7 mouse cellular contexts compared by ENCODE assay signal in the genomic region with DNA sequence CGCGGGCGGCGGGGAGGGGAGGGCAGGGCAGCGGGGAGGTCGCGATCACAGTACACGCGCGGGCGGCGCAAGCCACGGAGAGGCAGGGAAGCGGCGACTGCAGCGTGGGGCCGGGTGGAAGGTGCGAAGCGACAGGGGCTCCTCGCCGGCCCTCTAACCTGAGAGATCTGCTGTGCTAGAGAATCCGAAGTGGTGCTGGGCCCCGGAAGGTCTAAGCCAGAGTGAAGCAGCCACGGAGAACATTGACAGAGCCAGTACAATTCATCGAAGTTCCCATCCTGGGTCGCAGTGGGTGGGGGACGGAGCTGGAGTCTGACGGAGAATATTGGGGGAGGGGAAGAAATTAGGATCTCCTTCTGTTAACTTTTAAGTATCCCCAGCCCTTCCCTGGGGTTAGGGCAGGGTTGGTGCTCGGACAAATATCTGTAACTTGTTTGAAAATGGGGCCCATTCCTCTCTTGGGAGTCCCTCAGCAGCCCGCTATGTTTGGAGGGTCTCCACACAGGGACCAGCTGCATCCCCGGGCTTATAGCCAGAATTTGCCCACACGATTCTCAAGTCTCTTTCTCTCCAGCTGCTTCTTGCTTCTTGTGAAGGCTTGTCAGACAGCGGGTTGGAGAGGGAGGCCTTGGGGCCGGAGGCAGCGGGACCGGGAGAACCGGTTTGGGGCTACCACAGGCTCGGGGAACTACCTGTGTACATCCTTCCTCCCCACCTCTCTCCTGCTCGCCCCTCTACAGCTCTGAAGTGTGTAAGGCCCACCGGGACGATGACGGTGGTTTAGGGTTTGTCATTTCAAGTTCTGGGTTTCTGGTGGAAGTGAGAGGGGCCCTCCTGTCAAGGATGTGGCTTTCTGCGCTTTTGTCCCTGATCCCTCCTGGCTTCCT. TPM values are rescaled to one million over a fixed set of nuclear protein-coding genes. Genes with fewer than 3 reads are reported as not detected.
DNase-seq lines count a peak whose midpoint lies in the region; ATAC-seq and TF ChIP-seq lines count a peak whose summit lies in the region.

No protein-coding gene starts in this region.

- intact Hi-C loops in left cerebral cortex, postnatal 10 days (cut with DNase I), result loop anchor here (5.0 kb wide), 1 partner anchor 38 kb away; no protein-coding TSS in a partner anchor

- no peaks in the 10 kb centered on the region for H3K27me3 ChIP-seq in G1E (ENCODE audit: insufficient read depth, low read length)
- no peaks in the 10 kb centered on the region for H3K27me3 ChIP-seq in forebrain, embryonic 12.5 days
- no peaks in the 10 kb centered on the region for H3K27me3 ChIP-seq in hindbrain, postnatal 0 days (ENCODE audit: insufficient read depth, low read length)

- H3K4me1 ChIP-seq in G1E (ENCODE audit: insufficient read depth, low read depth, low read length), result peaks cover 59% of the 10 kb centered on the region
- H3K4me1 ChIP-seq in bone marrow, adult 2 months (ENCODE audit: control insufficient read depth, insufficient read depth, low read length), result peaks cover 4% of the 10 kb centered on the region; the same call in 1 of the 2 replicates
- peaks cover 56% of the 10 kb centered on the region for H3K4me1 ChIP-seq in forebrain, embryonic 12.5 days
- peaks cover 20% of the 10 kb centered on the region for H3K4me1 ChIP-seq in hindbrain, postnatal 0 days (ENCODE audit: insufficient read depth, low read length)

- peak; percentile 36; the same call in 1 of the 2 replicates for TF ChIP-seq POLR2A in bone marrow, adult 2 months (IDR thresholded peaks at IDR 0.05; ENCODE audit: borderline replicate concordance, control insufficient read depth, low read depth, low read length)

- WGBS in bone marrow, adult 2 months, result under 1% methylated on average over 43 of the region's 43 CpGs
- under 1% methylated on average over 42 of the region's 43 CpGs for WGBS in forebrain, embryonic 12.5 days
- WGBS in hindbrain, postnatal 0 days, result 1% methylated on average over 43 of the region's 43 CpGs

- TF ChIP-seq CTCF in G1E (IDR thresholded peaks at IDR 0.05; ENCODE audit: low read depth, low read length), result no peak
- no peak; the same call in 1 of the 2 replicates for TF ChIP-seq CTCF in bone marrow, adult 2 months (IDR thresholded peaks at IDR 0.05; ENCODE audit: control insufficient read depth, insufficient read depth, low read length)
- no peak for TF ChIP-seq CTCF in hindbrain, postnatal 0 days (IDR thresholded peaks at IDR 0.05; ENCODE audit: low read depth)

- DNase-seq in G1E (ENCODE audit: low spot score), result peak; percentile 52
- DNase-seq in hindbrain, postnatal 0 days (ENCODE audit: low spot score), result peak; percentile 83
- peak; percentile 77 to 82 for DNase-seq in left cerebral cortex, postnatal 10 days (ENCODE audit: extremely low spot score in 1 of 2, low spot score in 2 of 2)
- DNase-seq in mesoderm, embryonic 11.5 days (ENCODE audit: low read depth, low spot score), result peak; percentile 24
- peak; percentile 61 to 74 for DNase-seq in spleen, postnatal 10 days (ENCODE audit: low spot score in 2 of 2)

- peaks cover 55% of the 10 kb centered on the region for H3K36me3 ChIP-seq in G1E (replicated peaks)
- peaks cover 37% of the 10 kb centered on the region for H3K36me3 ChIP-seq in forebrain, embryonic 12.5 days (replicated peaks)
- H3K36me3 ChIP-seq in hindbrain, postnatal 0 days (ENCODE audit: insufficient read depth, low read length), result peaks cover 24% of the 10 kb centered on the region; the same call in 1 of the 2 replicates

- H3K4me2 ChIP-seq in forebrain, embryonic 12.5 days, result peak overlapping the region; percentile 91
- H3K4me2 ChIP-seq in hindbrain, postnatal 0 days (ENCODE audit: low read depth, low read length), result peak overlapping the region; percentile 91

- H3K9ac ChIP-seq in forebrain, embryonic 12.5 days, result peak overlapping the region; percentile 98
- peak overlapping the region; percentile 82 for H3K9ac ChIP-seq in hindbrain, postnatal 0 days (replicated peaks; ENCODE audit: low read length)

- ATAC-seq in G1E (ENCODE audit: extremely low read depth, insufficient number of reproducible peaks, low FRiP score, poor library complexity, severe bottlenecking), result no peak
- peak; percentile 2; the same call in 1 of the 2 replicates for ATAC-seq in forebrain, embryonic 12.5 days (ENCODE audit: low FRiP score)
- no peak; the same call in 1 of the 2 replicates for ATAC-seq in hindbrain, postnatal 0 days

- H3K9me3 ChIP-seq in G1E (replicated peaks), result no peaks in the 10 kb centered on the region
- no peaks in the 10 kb centered on the region for H3K9me3 ChIP-seq in forebrain, embryonic 12.5 days
- H3K9me3 ChIP-seq in hindbrain, postnatal 0 days (ENCODE audit: low read length), result no peaks in the 10 kb centered on the region

- H3K27ac ChIP-seq in bone marrow, adult 2 months (ENCODE audit: control insufficient read depth, insufficient read depth, low read depth, low read length, poor library complexity), result peak overlapping the region; percentile 95
- H3K27ac ChIP-seq in forebrain, embryonic 12.5 days, result peak overlapping the region; percentile 98
- H3K27ac ChIP-seq in hindbrain, postnatal 0 days, result peak overlapping the region; percentile 93

- H3K4me3 ChIP-seq in G1E (ENCODE audit: low read depth, low read length), result peak overlapping the region; percentile 78
- H3K4me3 ChIP-seq in bone marrow, adult 2 months (replicated peaks; ENCODE audit: control insufficient read depth, low read depth, low read length), result peak overlapping the region; percentile 91
- peak overlapping the region; percentile 96 for H3K4me3 ChIP-seq in forebrain, embryonic 12.5 days (replicated peaks)
- peak overlapping the region; percentile 57 for H3K4me3 ChIP-seq in hindbrain, postnatal 0 days (ENCODE audit: low read length)

RNA-seq across cellular contexts. Expression of a gene that starts 0.6 kb away (rescaled TPM):
- total RNA-seq in G1E (2014; fragmentation: Nextera tagmentation) (105 and 109 TPM in 2 replicates), G1E (2017) (88.3 and 91.8 TPM in 2 replicates)
- polyA plus RNA-seq in G1E (2012), result 128 and 150 TPM in 2 replicates
- 39.5 and 54.7 TPM in 2 replicates for polyA plus RNA-seq in bone marrow, adult 2 months (2011; ENCODE audit: insufficient read depth, insufficient read length, low replicate concordance, missing spikeins)
- polyA plus RNA-seq in forebrain, embryonic 12.5 days (2016; fragmentation: Nextera tagmentation; extraction: Ambion mirVana), result 105 and 110 TPM in 2 replicates
- 60.4 and 62.4 TPM in 2 replicates for total RNA-seq in hindbrain, postnatal 0 days (2014; rRNA removed)
- polyA plus RNA-seq in hindbrain, postnatal 0 days (2015; fragmentation: Nextera tagmentation; extraction: Ambion mirVana), result 54.0 and 56.4 TPM in 2 replicates
- 10 to 100 TPM; 66.1 to 71.3 TPM for total RNA-seq in left cerebral cortex, postnatal 10 days (2021)

RNA-seq across cellular contexts. Expression of a gene that starts 2.8 kb away (rescaled TPM):
- total RNA-seq in G1E (2014; fragmentation: Nextera tagmentation) (7.7 and 8.1 TPM in 2 replicates), G1E (2017) (8.3 and 10.4 TPM in 2 replicates)
- 3.3 and 4.1 TPM in 2 replicates for polyA plus RNA-seq in G1E (2012)
- polyA plus RNA-seq in bone marrow, adult 2 months (2011; ENCODE audit: insufficient read depth, insufficient read length, low replicate concordance, missing spikeins), result 6.0 and 9.1 TPM in 2 replicates
- polyA plus RNA-seq in forebrain, embryonic 12.5 days (2016; fragmentation: Nextera tagmentation; extraction: Ambion mirVana), result 96.2 and 98.8 TPM in 2 replicates
- total RNA-seq in hindbrain, postnatal 0 days (2014; rRNA removed), result 347 and 357 TPM in 2 replicates
- 446 and 473 TPM in 2 replicates for polyA plus RNA-seq in hindbrain, postnatal 0 days (2015; fragmentation: Nextera tagmentation; extraction: Ambion mirVana)
- 100 to 1,000 TPM; 599 to 606 TPM for total RNA-seq in left cerebral cortex, postnatal 10 days (2021)

RNA-seq across cellular contexts. Expression of a gene that starts 11.4 kb away (rescaled TPM):
- total RNA-seq in G1E (2014; fragmentation: Nextera tagmentation) (62.8 and 72.3 TPM in 2 replicates), G1E (2017) (91.7 and 110 TPM in 2 replicates)
- polyA plus RNA-seq in G1E (2012), result 3.9 and 6.2 TPM in 2 replicates
- 28.4 and 28.5 TPM in 2 replicates for polyA plus RNA-seq in bone marrow, adult 2 months (2011; ENCODE audit: insufficient read depth, insufficient read length, low replicate concordance, missing spikeins)
- polyA plus RNA-seq in forebrain, embryonic 12.5 days (2016; fragmentation: Nextera tagmentation; extraction: Ambion mirVana), result 12.2 and 12.5 TPM in 2 replicates
- 8.6 and 9.2 TPM in 2 replicates for total RNA-seq in hindbrain, postnatal 0 days (2014; rRNA removed)
- 2.6 and 2.9 TPM in 2 replicates for polyA plus RNA-seq in hindbrain, postnatal 0 days (2015; fragmentation: Nextera tagmentation; extraction: Ambion mirVana)
- 1 to 10 TPM; 7.6 to 8.5 TPM for total RNA-seq in left cerebral cortex, postnatal 10 days (2021)

RNA-seq across cellular contexts. Expression of a gene that starts 12.3 kb away (rescaled TPM):
- total RNA-seq in G1E (2014; fragmentation: Nextera tagmentation), result 0.78 TPM in 1 of 2 replicates, not detected in the other
- 0.12 TPM in 1 of 2 replicates, not detected in the other for total RNA-seq in G1E (2017)
- polyA plus RNA-seq in G1E (2012), result not detected in 2 replicates
- 0.52 TPM in 1 of 2 replicates, not detected in the other for polyA plus RNA-seq in bone marrow, adult 2 months (2011; ENCODE audit: insufficient read depth, insufficient read length, low replicate concordance, missing spikeins)
- 0.12 and 0.31 TPM in 2 replicates for polyA plus RNA-seq in forebrain, embryonic 12.5 days (2016; fragmentation: Nextera tagmentation; extraction: Ambion mirVana)
- 0.14 and 1.4 TPM in 2 replicates for total RNA-seq in hindbrain, postnatal 0 days (2014; rRNA removed)
- 0.49 and 0.61 TPM in 2 replicates for polyA plus RNA-seq in hindbrain, postnatal 0 days (2015; fragmentation: Nextera tagmentation; extraction: Ambion mirVana)
- total RNA-seq in left cerebral cortex, postnatal 10 days (2021), result not detected

RNA-seq across cellular contexts. Expression of a gene that starts 21.9 kb away (rescaled TPM):
- total RNA-seq in G1E (2014; fragmentation: Nextera tagmentation) (not detected in 2 replicates), G1E (2017) (0.35 TPM in 1 of 2 replicates, not detected in the other)
- 0.03 and 0.12 TPM in 2 replicates for polyA plus RNA-seq in G1E (2012)
- polyA plus RNA-seq in bone marrow, adult 2 months (2011; ENCODE audit: insufficient read depth, insufficient read length, low replicate concordance, missing spikeins), result 1.7 TPM in 1 of 2 replicates, not detected in the other
- polyA plus RNA-seq in forebrain, embryonic 12.5 days (2016; fragmentation: Nextera tagmentation; extraction: Ambion mirVana), result 0.42 and 0.63 TPM in 2 replicates
- total RNA-seq in hindbrain, postnatal 0 days (2014; rRNA removed), result not detected in 2 replicates
- 0.24 TPM in 1 of 2 replicates, not detected in the other for polyA plus RNA-seq in hindbrain, postnatal 0 days (2015; fragmentation: Nextera tagmentation; extraction: Ambion mirVana)
- under 1 TPM; 0.58 to 0.63 TPM for total RNA-seq in left cerebral cortex, postnatal 10 days (2021)

Comparison
In these comparisons a context has a peak if more than half of its experiments do, and no peak if none do; other contexts are left out.
1. DNase-seq: peak in every context shown above with its lines; median percentile 83 in hindbrain, postnatal 0 days; 80 in left cerebral cortex, postnatal 10 days; 68 in spleen, postnatal 10 days; 52 in G1E; 24 in mesoderm, embryonic 11.5 days.